Mouse (Mus musculus) C3H10T1/2 (cell line): Measurements from ENCODE around the gene Akap5. TPM values are rescaled to one million over a fixed set of nuclear protein-coding genes. Genes with fewer than 3 reads are reported as not detected.

Experiments used
- polyA plus RNA-seq, 2 experiments: library from polyadenylated mRNA; unstranded; fragments of >200 nt; fragmentation: generic; extraction: Trizol; gene quantifications; one replicate each; pipeline ENCODE4 v1.2.1; 2012; ENCODE audit warnings: missing spikeins in 2 of 2

Akap5 gene
- under 1 TPM; under 0.01 to 0.09 TPM for polyA plus RNA-seq

GRCm38 (mm10) chr12:76324679-76325431, at the start of gene Akap5:
TSS of gene Akap5 (plus strand) at chr12:76324891.

GRCm38 (mm10) chr12:76369206-76369977, 44.7 kb downstream of the Akap5 start, which contains the start of gene Zbtb25:
TSS of gene Zbtb25 (minus strand) at chr12:76369602.

GRCm38 (mm10) chr12:76369978-76370830, 45.5 kb downstream of the Akap5 start, which contains the start of gene Zbtb1:
TSS of gene Zbtb1 (plus strand) at chr12:76370266.

Other genes starting within 250 kb of the Akap5 start
- gene Esr2, start 147.6 kb upstream of the Akap5 start, polyA plus RNA-seq, result under 1 TPM in 1 of 2 experiments, not detected in 1; 0.05 TPM
- not detected for gene Tex21, start 78.1 kb upstream of the Akap5 start, polyA plus RNA-seq
- 10 to 100 TPM; 22.8 to 44.4 TPM for gene Mthfd1, start 69.6 kb upstream of the Akap5 start, polyA plus RNA-seq
- 1 to 10 TPM; 1.4 to 7.3 TPM for gene Zbtb25, start 44.7 kb downstream of the Akap5 start, polyA plus RNA-seq
- gene Zbtb1, start 45.4 kb downstream of the Akap5 start, polyA plus RNA-seq, result 1 to 10 TPM in 1 of 2 experiments, under 1 TPM in 1; 0.14 to 1.1 TPM
- 10 to 100 TPM in 1 of 2 experiments, 1 to 10 TPM in 1; 1.2 to 14.6 TPM for gene Hspa2, start 79.3 kb downstream of the Akap5 start, polyA plus RNA-seq
- gene Ppp1r36, start 92.6 kb downstream of the Akap5 start, polyA plus RNA-seq, result not detected
- 10 to 100 TPM in 1 of 2 experiments, 1 to 10 TPM in 1; 3.7 to 11.2 TPM for gene Plekhg3, start 206.0 kb downstream of the Akap5 start, polyA plus RNA-seq